Mouse (Mus musculus): ENCODE data around the gene Cacnb2. TPM values are rescaled to one million over a fixed set of nuclear protein-coding genes. Genes with fewer than 3 reads are reported as not detected.

Cacnb2 gene
- polyA plus RNA-seq, 1 experiment from 2014 or later: 1.7 TPM

GRCm38 (mm10) chr2:14943691-14944357 lies 340.9 kb downstream of the Cacnb2 start:
- no peaks in the 10 kb centered on the region for H3K9me3 ChIP-seq (replicated peaks)
- WGBS: 73% methylated on average over 3 of the region's 3 CpGs
- H3K4me1 ChIP-seq: no peaks in the 10 kb centered on the region
- no peak overlapping the region for H3K9ac ChIP-seq
- H3K4me3 ChIP-seq (replicated peaks): no peak overlapping the region
- ATAC-seq (replicated peaks; ENCODE audit: low FRiP score): no peak
- H3K36me3 ChIP-seq: no peaks in the 10 kb centered on the region
- H3K4me2 ChIP-seq: no peak overlapping the region
- H3K27ac ChIP-seq: no peak overlapping the region
- no peaks in the 10 kb centered on the region for H3K27me3 ChIP-seq

- no peak overlapping the region for H3K9ac ChIP-seq
- no peak overlapping the region for H3K4me2 ChIP-seq
- no peaks in the 10 kb centered on the region for H3K27me3 ChIP-seq
- no peak overlapping the region for H3K4me3 ChIP-seq (replicated peaks)
- H3K4me1 ChIP-seq: no peaks in the 10 kb centered on the region
- H3K9me3 ChIP-seq (replicated peaks): no peaks in the 10 kb centered on the region
- 84% methylated on average over 2 of the region's 2 CpGs for WGBS
- no peak overlapping the region for H3K27ac ChIP-seq
- no peak for ATAC-seq (replicated peaks; ENCODE audit: low FRiP score)
- H3K36me3 ChIP-seq: no peaks in the 10 kb centered on the region
Observed at GRCm38 (mm10) chr2:14953090-14953489, 350.2 kb downstream of the Cacnb2 start.

- H3K36me3 ChIP-seq: no peaks in the 10 kb centered on the region
- no peaks in the 10 kb centered on the region for H3K9me3 ChIP-seq (replicated peaks)
- no peak for ATAC-seq (replicated peaks; ENCODE audit: low FRiP score)
- no peak overlapping the region for H3K9ac ChIP-seq
- no peak overlapping the region for H3K4me2 ChIP-seq
- WGBS: 51% methylated on average over 1 of the region's 1 CpGs
- no peaks in the 10 kb centered on the region for H3K27me3 ChIP-seq
- H3K4me1 ChIP-seq: no peaks in the 10 kb centered on the region
- H3K27ac ChIP-seq: no peak overlapping the region
- no peak overlapping the region for H3K4me3 ChIP-seq (replicated peaks)
Observed at GRCm38 (mm10) chr2:14960963-14961488, 358.1 kb downstream of the Cacnb2 start.

- no peak overlapping the region for H3K4me2 ChIP-seq
- no peak overlapping the region for H3K27ac ChIP-seq
- no peaks in the 10 kb centered on the region for H3K4me1 ChIP-seq
- H3K9me3 ChIP-seq (replicated peaks): no peaks in the 10 kb centered on the region
- WGBS: 76% methylated on average over 2 of the region's 2 CpGs
- no peaks in the 10 kb centered on the region for H3K36me3 ChIP-seq
- H3K9ac ChIP-seq: no peak overlapping the region
- H3K4me3 ChIP-seq (replicated peaks): no peak overlapping the region
- no peaks in the 10 kb centered on the region for H3K27me3 ChIP-seq
- no peak for ATAC-seq (replicated peaks; ENCODE audit: low FRiP score)
Observed at GRCm38 (mm10) chr2:14961493-14961892, 358.6 kb downstream of the Cacnb2 start.

- 76% methylated on average over 11 of the region's 11 CpGs for WGBS
- Histone ChIP-seq H3K4me3 (replicated peaks) (no peak overlapping the region), H3K9me3 (replicated peaks) (no peaks in the 10 kb centered on the region), H3K9ac (no peak overlapping the region), H3K36me3 (peaks cover 9% of the 10 kb centered on the region; the same call in 1 of the 2 replicates), H3K27ac (no peak overlapping the region), H3K4me2 (no peak overlapping the region), H3K27me3 (no peaks in the 10 kb centered on the region), H3K4me1 (no peaks in the 10 kb centered on the region)
- no peak for ATAC-seq (replicated peaks; ENCODE audit: low FRiP score)
Observed at GRCm38 (mm10) chr2:14984029-14984428, 381.1 kb downstream of the Cacnb2 start.

- peaks cover 14% of the 10 kb centered on the region; the same call in 1 of the 2 replicates for H3K36me3 ChIP-seq
- no peak overlapping the region for H3K4me2 ChIP-seq
- no peaks in the 10 kb centered on the region for H3K9me3 ChIP-seq (replicated peaks)
- H3K27me3 ChIP-seq: no peaks in the 10 kb centered on the region
- no peaks in the 10 kb centered on the region for H3K4me1 ChIP-seq
- no peak overlapping the region for H3K4me3 ChIP-seq (replicated peaks)
- H3K9ac ChIP-seq: no peak overlapping the region
- WGBS: 82% methylated on average over 4 of the region's 4 CpGs
- no peak for ATAC-seq (replicated peaks; ENCODE audit: low FRiP score)
- no peak overlapping the region for H3K27ac ChIP-seq
Observed at GRCm38 (mm10) chr2:14988451-14988850, 385.6 kb downstream of the Cacnb2 start.

GRCm38 (mm10) chr2:14989350-14989749 lies 386.5 kb downstream of the Cacnb2 start:
- 88% methylated on average over 4 of the region's 4 CpGs for WGBS
- Histone ChIP-seq H3K9ac (no peak overlapping the region), H3K9me3 (replicated peaks) (no peaks in the 10 kb centered on the region), H3K27ac (no peak overlapping the region), H3K36me3 (peaks cover 14% of the 10 kb centered on the region; the same call in 1 of the 2 replicates), H3K4me2 (no peak overlapping the region), H3K4me1 (no peaks in the 10 kb centered on the region), H3K27me3 (no peaks in the 10 kb centered on the region), H3K4me3 (replicated peaks) (no peak overlapping the region)
- no peak for ATAC-seq (replicated peaks; ENCODE audit: low FRiP score)

- no peak overlapping the region for H3K4me3 ChIP-seq (replicated peaks)
- no peaks in the 10 kb centered on the region for H3K4me1 ChIP-seq
- H3K27ac ChIP-seq: no peak overlapping the region
- H3K4me2 ChIP-seq: no peak overlapping the region
- H3K9ac ChIP-seq: no peak overlapping the region
- ATAC-seq (replicated peaks; ENCODE audit: low FRiP score): no peak
- WGBS: 90% methylated on average over 4 of the region's 4 CpGs
- 0 out of 2 replicates have a peak, but pooled peaks cover 6% of the 10 kb centered on the region for H3K36me3 ChIP-seq
- no peaks in the 10 kb centered on the region for H3K27me3 ChIP-seq
- H3K9me3 ChIP-seq (replicated peaks): no peaks in the 10 kb centered on the region
Observed at GRCm38 (mm10) chr2:14992531-14992930, 389.6 kb downstream of the Cacnb2 start.

- no peaks in the 10 kb centered on the region for H3K9me3 ChIP-seq (replicated peaks)
- no peak for ATAC-seq (replicated peaks; ENCODE audit: low FRiP score)
- H3K27ac ChIP-seq: no peak overlapping the region
- WGBS: 84% methylated on average over 4 of the region's 4 CpGs
- H3K4me1 ChIP-seq: no peaks in the 10 kb centered on the region
- H3K9ac ChIP-seq: no peak overlapping the region
- H3K36me3 ChIP-seq: 0 out of 2 replicates have a peak, but pooled peaks cover 6% of the 10 kb centered on the region
- no peak overlapping the region for H3K4me2 ChIP-seq
- H3K4me3 ChIP-seq (replicated peaks): no peak overlapping the region
- H3K27me3 ChIP-seq: no peaks in the 10 kb centered on the region
Observed at GRCm38 (mm10) chr2:14996036-14996435, 393.1 kb downstream of the Cacnb2 start.

GRCm38 (mm10) chr2:14997836-14998235 lies 394.9 kb downstream of the Cacnb2 start:
- H3K4me3 ChIP-seq (replicated peaks): no peak overlapping the region
- 92% methylated on average over 5 of the region's 5 CpGs for WGBS
- no peak overlapping the region for H3K27ac ChIP-seq
- no peaks in the 10 kb centered on the region for H3K27me3 ChIP-seq
- H3K4me1 ChIP-seq: no peaks in the 10 kb centered on the region
- no peak overlapping the region for H3K4me2 ChIP-seq
- no peak overlapping the region for H3K9ac ChIP-seq
- 0 out of 2 replicates have a peak, but pooled peaks cover 2% of the 10 kb centered on the region for H3K36me3 ChIP-seq
- ATAC-seq (replicated peaks; ENCODE audit: low FRiP score): no peak
- no peaks in the 10 kb centered on the region for H3K9me3 ChIP-seq (replicated peaks)

- no peak for ATAC-seq (replicated peaks; ENCODE audit: low FRiP score)
- H3K27ac ChIP-seq: no peak overlapping the region
Observed at GRCm38 (mm10) chr2:15007531-15007930, 404.6 kb downstream of the Cacnb2 start.

GRCm38 (mm10) chr2:15008072-15008471 lies 405.2 kb downstream of the Cacnb2 start:
- H3K9me3 ChIP-seq (replicated peaks): peaks cover 6% of the 10 kb centered on the region; the same call in 1 of the 2 replicates
- H3K27me3 ChIP-seq: no peaks in the 10 kb centered on the region
- peaks cover 10% of the 10 kb centered on the region; the same call in 1 of the 2 replicates for H3K36me3 ChIP-seq
- no peak for ATAC-seq (replicated peaks; ENCODE audit: low FRiP score)
- H3K27ac ChIP-seq: no peak overlapping the region
- no peak overlapping the region for H3K9ac ChIP-seq
- 89% methylated on average over 1 of the region's 1 CpGs for WGBS
- no peak overlapping the region for H3K4me3 ChIP-seq (replicated peaks)
- no peak overlapping the region for H3K4me2 ChIP-seq
- no peaks in the 10 kb centered on the region for H3K4me1 ChIP-seq

More at GRCm38 (mm10) chr2:15007531-15007930, 404.6 kb downstream of the Cacnb2 start:
- no peaks in the 10 kb centered on the region for H3K4me1 ChIP-seq
- H3K4me2 ChIP-seq: no peak overlapping the region
- H3K9me3 ChIP-seq (replicated peaks): peaks cover 6% of the 10 kb centered on the region; the same call in 1 of the 2 replicates
- peaks cover 10% of the 10 kb centered on the region; the same call in 1 of the 2 replicates for H3K36me3 ChIP-seq
- no peak overlapping the region for H3K9ac ChIP-seq
- 73% methylated on average over 3 of the region's 3 CpGs for WGBS
- H3K4me3 ChIP-seq (replicated peaks): no peak overlapping the region
- H3K27me3 ChIP-seq: no peaks in the 10 kb centered on the region

All from kidney, embryonic 15.5 days (tissue).